Mouse (Mus musculus): ENCODE measurements around the gene Aqr. TPM values are rescaled to one million over a fixed set of nuclear protein-coding genes. Genes with fewer than 3 reads are reported as not detected.
A peak's percentile ranks its signal among the peaks of the same experiment; 100 is the strongest.

Gene Aqr
- polyA plus RNA-seq, 1 experiment from 2014 or later: 50.6 TPM

- WGBS: 97% methylated on average over 13 of the region's 13 CpGs
Observed at GRCm38 (mm10) chr2:114130657-114131056, 56.2 kb downstream of the Aqr start.

GRCm38 (mm10) chr2:114123304-114123703, 63.5 kb downstream of the Aqr start:
- Histone ChIP-seq H3K9me3 (no peaks in the 10 kb centered on the region), H3K27ac (no peak overlapping the region), H3K4me2 (replicated peaks) (no peak overlapping the region), H3K27me3 (replicated peaks) (no peaks in the 10 kb centered on the region), H3K4me1 (no peaks in the 10 kb centered on the region), H3K36me3 (peaks cover 59% of the 10 kb centered on the region), H3K9ac (no peak overlapping the region), H3K4me3 (no peak overlapping the region)
- no peak for ATAC-seq (ENCODE audit: low FRiP score, low read depth)
- WGBS: 94% methylated on average over 4 of the region's 4 CpGs

More at GRCm38 (mm10) chr2:114130657-114131056, 56.2 kb downstream of the Aqr start:
- Histone ChIP-seq H3K27ac (no peak overlapping the region), H3K27me3 (replicated peaks) (no peaks in the 10 kb centered on the region), H3K4me1 (no peaks in the 10 kb centered on the region), H3K4me2 (replicated peaks) (no peak overlapping the region), H3K36me3 (peaks cover 68% of the 10 kb centered on the region), H3K9me3 (no peaks in the 10 kb centered on the region), H3K9ac (no peak overlapping the region), H3K4me3 (no peak overlapping the region)
- no peak for ATAC-seq (ENCODE audit: low FRiP score, low read depth)

- Histone ChIP-seq H3K9ac (no peak overlapping the region), H3K4me1 (no peaks in the 10 kb centered on the region), H3K36me3 (peaks cover 55% of the 10 kb centered on the region)
Observed at GRCm38 (mm10) chr2:114119451-114119850, 67.4 kb downstream of the Aqr start.

GRCm38 (mm10) chr2:114117665-114118064, 69.2 kb downstream of the Aqr start:
- H3K27ac ChIP-seq: no peak overlapping the region
- no peak overlapping the region for H3K4me3 ChIP-seq
- no peaks in the 10 kb centered on the region for H3K27me3 ChIP-seq (replicated peaks)
- no peak for ATAC-seq (ENCODE audit: low FRiP score, low read depth)
- H3K4me2 ChIP-seq (replicated peaks): no peak overlapping the region
- H3K36me3 ChIP-seq: peaks cover 61% of the 10 kb centered on the region
- no peaks in the 10 kb centered on the region for H3K9me3 ChIP-seq
- H3K9ac ChIP-seq: no peak overlapping the region
- H3K4me1 ChIP-seq: no peaks in the 10 kb centered on the region
- WGBS: 92% methylated on average over 3 of the region's 3 CpGs

More at GRCm38 (mm10) chr2:114119451-114119850, 67.4 kb downstream of the Aqr start:
- H3K4me2 ChIP-seq (replicated peaks): no peak overlapping the region
- no peak overlapping the region for H3K4me3 ChIP-seq
- no peaks in the 10 kb centered on the region for H3K27me3 ChIP-seq (replicated peaks)
- WGBS: 73% methylated on average over 7 of the region's 7 CpGs
- H3K27ac ChIP-seq: no peak overlapping the region
- no peak for ATAC-seq (ENCODE audit: low FRiP score, low read depth)
- H3K9me3 ChIP-seq: no peaks in the 10 kb centered on the region

- Histone ChIP-seq H3K4me2 (replicated peaks) (no peak overlapping the region), H3K9me3 (no peaks in the 10 kb centered on the region), H3K27me3 (replicated peaks) (no peaks in the 10 kb centered on the region), H3K36me3 (peaks cover 61% of the 10 kb centered on the region), H3K9ac (no peak overlapping the region), H3K27ac (no peak overlapping the region), H3K4me1 (no peaks in the 10 kb centered on the region), H3K4me3 (no peak overlapping the region)
- 94% methylated on average over 3 of the region's 3 CpGs for WGBS
- no peak for ATAC-seq (ENCODE audit: low FRiP score, low read depth)
Observed at GRCm38 (mm10) chr2:114117235-114117634, 69.6 kb downstream of the Aqr start.

GRCm38 (mm10) chr2:114115563-114115962, 71.3 kb downstream of the Aqr start:
- 92% methylated on average over 4 of the region's 4 CpGs for WGBS
- H3K4me3 ChIP-seq: no peak overlapping the region
- H3K9me3 ChIP-seq: no peaks in the 10 kb centered on the region
- peaks cover 54% of the 10 kb centered on the region for H3K36me3 ChIP-seq
- H3K4me2 ChIP-seq (replicated peaks): no peak overlapping the region
- no peaks in the 10 kb centered on the region for H3K4me1 ChIP-seq
- ATAC-seq (ENCODE audit: low FRiP score, low read depth): no peak
- no peak overlapping the region for H3K27ac ChIP-seq
- H3K27me3 ChIP-seq (replicated peaks): no peaks in the 10 kb centered on the region
- H3K9ac ChIP-seq: no peak overlapping the region

- WGBS: 29% methylated on average over 23 of the region's 23 CpGs
- H3K4me3 ChIP-seq: no peak overlapping the region
- H3K27me3 ChIP-seq (replicated peaks): no peaks in the 10 kb centered on the region
- H3K27ac ChIP-seq: no peak overlapping the region
- no peaks in the 10 kb centered on the region for H3K9me3 ChIP-seq
- peaks cover 49% of the 10 kb centered on the region for H3K36me3 ChIP-seq
- peaks cover 6% of the 10 kb centered on the region; the same call in 1 of the 2 replicates for H3K4me1 ChIP-seq
- H3K4me2 ChIP-seq (replicated peaks): no peak overlapping the region
- H3K9ac ChIP-seq: no peak overlapping the region
- peak; percentile 56 for ATAC-seq (ENCODE audit: low FRiP score, low read depth)
Observed at GRCm38 (mm10) chr2:114107288-114108278, 79.2 kb downstream of the Aqr start.

- H3K36me3 ChIP-seq: peaks cover 53% of the 10 kb centered on the region
- no peak overlapping the region for H3K4me2 ChIP-seq (replicated peaks)
- 94% methylated on average over 8 of the region's 8 CpGs for WGBS
- ATAC-seq (ENCODE audit: low FRiP score, low read depth): no peak
- H3K4me1 ChIP-seq: peaks cover 6% of the 10 kb centered on the region; the same call in 1 of the 2 replicates
- no peaks in the 10 kb centered on the region for H3K9me3 ChIP-seq
- H3K27ac ChIP-seq: no peak overlapping the region
- no peaks in the 10 kb centered on the region for H3K27me3 ChIP-seq (replicated peaks)
- no peak overlapping the region for H3K4me3 ChIP-seq
- H3K9ac ChIP-seq: no peak overlapping the region
Observed at GRCm38 (mm10) chr2:114106383-114106782, 80.4 kb downstream of the Aqr start.

GRCm38 (mm10) chr2:114102471-114102870, 84.4 kb downstream of the Aqr start:
- Histone ChIP-seq H3K4me1 (no peaks in the 10 kb centered on the region; the same call in 1 of the 2 replicates), H3K36me3 (peaks cover 55% of the 10 kb centered on the region), H3K9ac (no peak overlapping the region), H3K9me3 (no peaks in the 10 kb centered on the region), H3K4me2 (replicated peaks) (no peak overlapping the region), H3K4me3 (no peak overlapping the region), H3K27ac (no peak overlapping the region), H3K27me3 (replicated peaks) (no peaks in the 10 kb centered on the region)
- 97% methylated on average over 3 of the region's 3 CpGs for WGBS
- ATAC-seq (ENCODE audit: low FRiP score, low read depth): no peak

- Histone ChIP-seq H3K36me3 (peaks cover 55% of the 10 kb centered on the region), H3K27ac (no peak overlapping the region), H3K4me2 (replicated peaks) (no peak overlapping the region), H3K4me3 (no peak overlapping the region), H3K27me3 (replicated peaks) (no peaks in the 10 kb centered on the region), H3K4me1 (no peaks in the 10 kb centered on the region), H3K9ac (no peak overlapping the region), H3K9me3 (no peaks in the 10 kb centered on the region)
- ATAC-seq (ENCODE audit: low FRiP score, low read depth): no peak
- WGBS: 92% methylated on average over 9 of the region's 9 CpGs
Observed at GRCm38 (mm10) chr2:114100834-114101233, 86.0 kb downstream of the Aqr start.

- no peaks in the 10 kb centered on the region for H3K4me1 ChIP-seq
- no peak for ATAC-seq (ENCODE audit: low FRiP score, low read depth)
- no peak overlapping the region for H3K4me2 ChIP-seq (replicated peaks)
- peaks cover 46% of the 10 kb centered on the region for H3K36me3 ChIP-seq
- no peak overlapping the region for H3K4me3 ChIP-seq
- no peak overlapping the region for H3K9ac ChIP-seq
- H3K27me3 ChIP-seq (replicated peaks): no peaks in the 10 kb centered on the region
- H3K9me3 ChIP-seq: no peaks in the 10 kb centered on the region
- H3K27ac ChIP-seq: no peak overlapping the region
- WGBS: 91% methylated on average over 3 of the region's 3 CpGs
Observed at GRCm38 (mm10) chr2:114099816-114100215, 87.0 kb downstream of the Aqr start.

- no peak for ATAC-seq (ENCODE audit: low FRiP score, low read depth)
- Histone ChIP-seq H3K4me2 (replicated peaks) (no peak overlapping the region), H3K9me3 (no peaks in the 10 kb centered on the region), H3K36me3 (peaks cover 41% of the 10 kb centered on the region), H3K4me3 (no peak overlapping the region), H3K4me1 (no peaks in the 10 kb centered on the region), H3K9ac (no peak overlapping the region), H3K27me3 (replicated peaks) (no peaks in the 10 kb centered on the region), H3K27ac (no peak overlapping the region)
- 95% methylated on average over 5 of the region's 5 CpGs for WGBS
Observed at GRCm38 (mm10) chr2:114099109-114099508, 87.7 kb downstream of the Aqr start.
